10 mouse cellular contexts compared by ENCODE assay signal in the genomic region with DNA sequence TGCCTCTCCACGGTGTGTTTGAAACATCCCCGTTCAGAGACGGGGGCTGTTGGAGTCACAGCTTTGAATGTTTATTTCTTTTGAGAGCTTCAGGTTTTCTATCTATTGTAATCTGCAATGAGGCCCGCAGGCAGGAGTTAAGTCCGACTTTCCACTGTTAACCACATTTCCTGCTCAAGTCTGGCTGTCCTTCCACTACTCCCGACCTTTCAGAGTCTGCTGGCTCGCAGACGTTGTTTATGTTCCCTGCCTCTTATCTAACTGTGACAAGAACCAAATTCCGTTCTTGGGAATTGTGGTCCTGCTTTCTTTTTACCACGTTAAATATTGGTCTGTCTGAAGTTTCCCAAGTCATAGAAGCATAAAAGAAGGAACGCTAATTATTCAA. TPM values are rescaled to one million over a fixed set of nuclear protein-coding genes. Genes with fewer than 3 reads are reported as not detected.
DNase-seq lines count a peak whose midpoint lies in the region; ATAC-seq lines count a peak whose summit lies in the region.
"Had no signal": no experiment of that assay in that cellular context is flagged by ENCODE, and none has a peak within 500 bp of the region (broad histone marks: within the 10 kb centered on the region; RNA-seq: fewer than 3 reads in every experiment).

No protein-coding gene starts in this region.

- DNase-seq in kidney, postnatal 36 days = peak; percentile 32 to 55
- DNase-seq in left cerebral cortex, postnatal 4 days = no peak
- no peak for DNase-seq in gastrocnemius, adult 8-10 months (ENCODE audit: low spot score in 2 of 2)
- no peak for DNase-seq in thymus, postnatal 25 days

- no peaks in the 10 kb centered on the region for H3K36me3 ChIP-seq in megakaryocyte, embryonic 14.5 days (replicated peaks; ENCODE audit: low read length)
- H3K36me3 ChIP-seq in heart, embryonic 11.5 days (ENCODE audit: control insufficient read depth, insufficient read depth, low read length) = no peaks in the 10 kb centered on the region

- H3K9ac ChIP-seq in heart, embryonic 11.5 days (ENCODE audit: low read depth, low read length) = peak overlapping the region; percentile 75

- peaks cover 49% of the 10 kb centered on the region for H3K4me1 ChIP-seq in megakaryocyte, embryonic 14.5 days
- peaks cover 42% of the 10 kb centered on the region for H3K4me1 ChIP-seq in heart, embryonic 11.5 days (ENCODE audit: control insufficient read depth, insufficient read depth, low read length)

- peak overlapping the region; percentile 91 for H3K4me3 ChIP-seq in megakaryocyte, embryonic 14.5 days (replicated peaks)
- peak overlapping the region; percentile 38 for H3K4me3 ChIP-seq in heart, embryonic 11.5 days (ENCODE audit: low read depth, low read length)

- 6% methylated on average over 11 of the region's 11 CpGs for WGBS in heart, embryonic 11.5 days (ENCODE audit: insufficient replicate concordance)

- peak overlapping the region; percentile 97 for H3K27ac ChIP-seq in heart, embryonic 11.5 days (ENCODE audit: low read depth, low read length)

- peaks cover 6% of the 10 kb centered on the region for H3K27me3 ChIP-seq in megakaryocyte, embryonic 14.5 days (replicated peaks)
- H3K27me3 ChIP-seq in heart, embryonic 11.5 days (ENCODE audit: control insufficient read depth, insufficient read depth, low read length) = no peaks in the 10 kb centered on the region

- H3K9me3 ChIP-seq in megakaryocyte, embryonic 14.5 days = no peaks in the 10 kb centered on the region
- no peaks in the 10 kb centered on the region for H3K9me3 ChIP-seq in heart, embryonic 11.5 days (replicated peaks; ENCODE audit: control insufficient read depth, low read length)

- peak overlapping the region; percentile 57 for H3K4me2 ChIP-seq in heart, embryonic 11.5 days

- intact Hi-C loops in left cerebral cortex, postnatal 4 days (cut with DNase I) = no loop called here

- no peak for ATAC-seq in megakaryocyte, adult 5-6 weeks (ENCODE audit: poor library complexity, severe bottlenecking)
- peak; percentile 60 for ATAC-seq in heart, embryonic 11.5 days (replicated peaks; ENCODE audit: insufficient number of reproducible peaks, low FRiP score, low TSS enrichment)
- ATAC-seq in megakaryocyte-erythroid progenitor cell, adult 5-6 weeks (replicated peaks; ENCODE audit: low FRiP score, low TSS enrichment, poor library complexity, severe bottlenecking) = peak; percentile 15
- ATAC-seq: hindbrain, embryonic 16.5 days had no signal

RNA-seq across cellular contexts. Expression of a gene that starts 0.3 kb away (rescaled TPM):
- polyA plus RNA-seq in megakaryocyte, embryonic 14.5 days (2012; ENCODE audit: insufficient read depth, low replicate concordance) = 0.32 TPM in 1 of 2 replicates, not detected in the other
- total RNA-seq in megakaryocyte, adult 5-6 weeks (2015) = 0.31 TPM in 1 of 2 replicates, not detected in the other
- 0.18 and 0.94 TPM in 2 replicates for total RNA-seq in megakaryocyte, adult 5-6 weeks (2017)
- polyA plus RNA-seq in heart, embryonic 11.5 days (2014; fragmentation: Nextera tagmentation; extraction: Ambion mirVana) = 13.2 and 15.1 TPM in 2 replicates
- 9.9 and 10.7 TPM in 2 replicates for total RNA-seq in megakaryocyte-erythroid progenitor cell, adult 5-6 weeks (2014; fragmentation: Nextera tagmentation)
- 26.4 and 28.1 TPM in 2 replicates for total RNA-seq in megakaryocyte-erythroid progenitor cell, adult 5-6 weeks (2017)
- not detected for total RNA-seq in left cerebral cortex, postnatal 4 days (2021)
- under 1 TPM in 1 of 4 experiments, not detected in 3; 0.12 TPM for total RNA-seq in gastrocnemius, adult 8-10 months (2022)

RNA-seq across cellular contexts. Expression of a gene that starts 17.8 kb away (rescaled TPM):
- polyA plus RNA-seq in megakaryocyte, embryonic 14.5 days (2012; ENCODE audit: insufficient read depth, low replicate concordance) = not detected in 2 replicates
- 0.42 and 1.5 TPM in 2 replicates for total RNA-seq in megakaryocyte, adult 5-6 weeks (2015)
- total RNA-seq in megakaryocyte, adult 5-6 weeks (2017) = not detected in 2 replicates
- 73.6 and 75.1 TPM in 2 replicates for polyA plus RNA-seq in heart, embryonic 11.5 days (2014; fragmentation: Nextera tagmentation; extraction: Ambion mirVana)
- not detected in 2 replicates for total RNA-seq in megakaryocyte-erythroid progenitor cell, adult 5-6 weeks (2014; fragmentation: Nextera tagmentation)
- not detected in 2 replicates for total RNA-seq in megakaryocyte-erythroid progenitor cell, adult 5-6 weeks (2017)
- 10 to 100 TPM; 16.3 to 19.2 TPM for total RNA-seq in left cerebral cortex, postnatal 4 days (2021)
- total RNA-seq in gastrocnemius, adult 8-10 months (2022) = 10 to 100 TPM; 25.2 to 67.7 (median 42.4) TPM
- total RNA-seq: neutrophil, adult 5-6 weeks had no signal

RNA-seq across cellular contexts. Expression of a gene that starts 22.6 kb away (rescaled TPM):
- polyA plus RNA-seq in megakaryocyte, embryonic 14.5 days (2012; ENCODE audit: insufficient read depth, low replicate concordance) = not detected in 2 replicates
- total RNA-seq in megakaryocyte, adult 5-6 weeks (2015) = 0.21 and 0.51 TPM in 2 replicates
- 0.26 and 0.49 TPM in 2 replicates for total RNA-seq in megakaryocyte, adult 5-6 weeks (2017)
- polyA plus RNA-seq in heart, embryonic 11.5 days (2014; fragmentation: Nextera tagmentation; extraction: Ambion mirVana) = not detected in 2 replicates
- total RNA-seq in megakaryocyte-erythroid progenitor cell, adult 5-6 weeks (2014; fragmentation: Nextera tagmentation) = 1.1 TPM in 1 of 2 replicates, not detected in the other
- total RNA-seq in megakaryocyte-erythroid progenitor cell, adult 5-6 weeks (2017) = 1.2 TPM in 1 of 2 replicates, not detected in the other
- 1 to 10 TPM; 2.3 to 3.2 TPM for total RNA-seq in left cerebral cortex, postnatal 4 days (2021)
- under 1 TPM in 3 of 4 experiments, not detected in 1; 0.18 to 0.64 (median 0.19) TPM for total RNA-seq in gastrocnemius, adult 8-10 months (2022)

RNA-seq across cellular contexts. Expression of a gene that starts 29.8 kb away (rescaled TPM):
- 145 and 321 TPM in 2 replicates for polyA plus RNA-seq in megakaryocyte, embryonic 14.5 days (2012; ENCODE audit: insufficient read depth, low replicate concordance)
- 70.9 and 71.0 TPM in 2 replicates for total RNA-seq in megakaryocyte, adult 5-6 weeks (2015)
- 35.1 and 42.6 TPM in 2 replicates for total RNA-seq in megakaryocyte, adult 5-6 weeks (2017)
- 93.5 and 107 TPM in 2 replicates for polyA plus RNA-seq in heart, embryonic 11.5 days (2014; fragmentation: Nextera tagmentation; extraction: Ambion mirVana)
- total RNA-seq in megakaryocyte-erythroid progenitor cell, adult 5-6 weeks (2014; fragmentation: Nextera tagmentation) = 122 and 137 TPM in 2 replicates
- total RNA-seq in megakaryocyte-erythroid progenitor cell, adult 5-6 weeks (2017) = 57.0 and 70.7 TPM in 2 replicates
- total RNA-seq in left cerebral cortex, postnatal 4 days (2021) = 100 to 1,000 TPM in 1 of 2 experiments, 10 to 100 TPM in 1; 97.6 to 104 TPM
- total RNA-seq in gastrocnemius, adult 8-10 months (2022) = 10 to 100 TPM; 44.7 to 49.8 (median 45.5) TPM

RNA-seq across cellular contexts. Expression of a gene that starts 30.4 kb away (rescaled TPM):
- 1.5 and 5.6 TPM in 2 replicates for polyA plus RNA-seq in megakaryocyte, embryonic 14.5 days (2012; ENCODE audit: insufficient read depth, low replicate concordance)
- total RNA-seq in megakaryocyte, adult 5-6 weeks (2015) = 0.45 and 1.0 TPM in 2 replicates
- 1.1 and 1.3 TPM in 2 replicates for total RNA-seq in megakaryocyte, adult 5-6 weeks (2017)
- 1.6 and 2.1 TPM in 2 replicates for polyA plus RNA-seq in heart, embryonic 11.5 days (2014; fragmentation: Nextera tagmentation; extraction: Ambion mirVana)
- 0.96 and 1.2 TPM in 2 replicates for total RNA-seq in megakaryocyte-erythroid progenitor cell, adult 5-6 weeks (2014; fragmentation: Nextera tagmentation)
- total RNA-seq in megakaryocyte-erythroid progenitor cell, adult 5-6 weeks (2017) = 1.0 and 2.5 TPM in 2 replicates
- 1 to 10 TPM; 2.0 to 2.6 TPM for total RNA-seq in left cerebral cortex, postnatal 4 days (2021)
- under 1 TPM in 2 of 4 experiments, not detected in 2; 0.07 to 0.08 TPM for total RNA-seq in gastrocnemius, adult 8-10 months (2022)

Comparison
In these comparisons a context has a peak if more than half of its experiments do, and no peak if none do; other contexts are left out.
1. DNase-seq: peak in kidney, postnatal 36 days (2 of 2); none in left cerebral cortex, postnatal 4 days (single experiment), gastrocnemius, adult 8-10 months (0 of 2) and thymus, postnatal 25 days (single experiment).
2. RNA of a gene that starts 0.3 kb away (total RNA-seq): 9.9 to 28.1 TPM in megakaryocyte-erythroid progenitor cell, adult 5-6 weeks; 0.18 to 0.94 TPM in megakaryocyte, adult 5-6 weeks, 0.12 TPM in gastrocnemius, adult 8-10 months and not detected in left cerebral cortex, postnatal 4 days; every median in the first group is over 4 times any median in the second.
3. RNA of a gene that starts 17.8 kb away (total RNA-seq): 25.2 to 67.7 TPM in gastrocnemius, adult 8-10 months and 16.3 to 19.2 TPM in left cerebral cortex, postnatal 4 days; 0.42 to 1.5 TPM in megakaryocyte, adult 5-6 weeks and not detected in megakaryocyte-erythroid progenitor cell, adult 5-6 weeks; every median in the first group is over 4 times any median in the second.